Mouse (Mus musculus): ENCODE results near the gene Tbc1d1. TPM values are rescaled to one million over a fixed set of nuclear protein-coding genes. Genes with fewer than 3 reads are reported as not detected.

The Tbc1d1 gene
- total RNA-seq, 1 experiment: 31.1 TPM

DNA sequence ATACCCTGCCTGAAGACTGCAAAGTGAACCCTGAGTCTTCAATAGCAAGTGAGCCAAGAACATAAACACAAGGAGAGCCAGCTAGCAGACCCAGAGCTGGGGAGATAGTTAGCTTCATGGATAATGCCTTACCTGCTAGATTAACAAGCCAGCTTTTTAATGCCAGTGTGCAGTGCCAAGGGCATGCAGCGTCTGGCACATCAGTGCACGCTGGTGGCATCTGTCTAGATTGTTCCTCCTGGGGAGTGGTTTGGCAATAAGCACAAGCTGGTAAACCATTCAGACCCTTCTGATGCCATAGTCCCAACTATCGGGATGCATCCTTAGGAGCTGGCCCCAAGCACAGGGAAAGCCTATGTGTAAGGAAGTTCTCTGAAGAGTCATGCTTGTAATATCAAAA is 185.6 kb downstream of the Tbc1d1 start:
- Histone ChIP-seq H3K9me3 (ENCODE audit: control insufficient read depth, insufficient read depth, low read depth, low read length) (no peaks in the 10 kb centered on the region), H3K27ac (ENCODE audit: insufficient read depth, low read depth, low read length, poor library complexity, severe bottlenecking) (no peak overlapping the region), H3K9ac (ENCODE audit: insufficient read depth, low read depth, low read length, poor library complexity, severe bottlenecking) (no peak overlapping the region), H3K36me3 (ENCODE audit: control insufficient read depth, insufficient read depth, low read length, poor library complexity, severe bottlenecking) (peaks cover 6% of the 10 kb centered on the region), H3K4me1 (ENCODE audit: control insufficient read depth in 2 of 2, insufficient read depth in 2 of 2, low read length in 2 of 2, poor library complexity in 1 of 2) (peaks cover 0 to 14% of the 10 kb centered on the region in 2 experiments; a peak in 1 of 4 replicates), H3K4me3 (ENCODE audit: insufficient read depth in 1 of 2, low read depth in 1 of 2, low read length in 2 of 2, poor library complexity in 1 of 2, severe bottlenecking in 1 of 2) (no peak overlapping the region)
- no peak for TF ChIP-seq MAFK (IDR thresholded peaks at IDR 0.05; ENCODE audit: insufficient read depth, low read depth, low read length)
- no peak for TF ChIP-seq ZNF384 (IDR thresholded peaks at IDR 0.05; ENCODE audit: low read depth, low read length)
- no peak for TF ChIP-seq HCFC1 (IDR thresholded peaks at IDR 0.05; ENCODE audit: borderline replicate concordance, insufficient read depth, low read length)
- TF ChIP-seq ZC3H11A (IDR thresholded peaks at IDR 0.05; ENCODE audit: borderline replicate concordance, low read depth, low read length): no peak
- no peak for TF ChIP-seq CHD2 (IDR thresholded peaks at IDR 0.05; ENCODE audit: low read depth, low read length)
- in situ Hi-C loops (cut with MboI; ENCODE audit: low sequenced_read_pairs in 2 of 2, unreplicated experiment in 2 of 2): no loop called here
- DNase-seq (ENCODE audit: low read depth, low spot score): no peak

DNA sequence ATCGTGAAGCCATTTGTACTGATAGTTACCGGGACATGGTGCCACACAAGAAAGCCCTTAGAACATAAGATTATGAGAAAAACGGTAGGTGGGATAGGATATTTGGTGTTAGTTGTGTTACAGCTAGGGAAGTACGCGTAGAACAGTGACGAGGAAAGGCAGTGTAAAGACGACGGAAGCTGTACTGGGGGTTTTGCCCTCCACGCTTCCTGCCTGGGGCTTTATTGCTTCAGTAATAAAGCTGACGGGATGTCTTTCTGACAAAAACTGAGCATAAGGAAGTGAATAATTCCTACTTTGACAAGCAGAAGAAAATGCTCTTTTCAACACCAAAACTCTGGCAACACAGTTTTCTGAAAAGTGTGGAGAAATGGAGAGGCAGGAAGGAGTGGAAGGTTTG is 186.0 kb downstream of the Tbc1d1 start:
- H3K36me3 ChIP-seq (ENCODE audit: control insufficient read depth, insufficient read depth, low read length, poor library complexity, severe bottlenecking): peaks cover 6% of the 10 kb centered on the region
- no peak for DNase-seq (ENCODE audit: low read depth, low spot score)
- no peak overlapping the region for H3K27ac ChIP-seq (ENCODE audit: insufficient read depth, low read depth, low read length, poor library complexity, severe bottlenecking)
- H3K4me1 ChIP-seq (ENCODE audit: control insufficient read depth in 2 of 2, insufficient read depth in 2 of 2, low read length in 2 of 2, poor library complexity in 1 of 2): peaks cover 0 to 11% of the 10 kb centered on the region in 2 experiments; a peak in 1 of 4 replicates
- H3K9me3 ChIP-seq (ENCODE audit: control insufficient read depth, insufficient read depth, low read depth, low read length): no peaks in the 10 kb centered on the region
- H3K9ac ChIP-seq (ENCODE audit: insufficient read depth, low read depth, low read length, poor library complexity, severe bottlenecking): no peak overlapping the region
- in situ Hi-C loops (cut with MboI; ENCODE audit: low sequenced_read_pairs in 2 of 2, unreplicated experiment in 2 of 2): no loop called here
- no peak overlapping the region for H3K4me3 ChIP-seq (ENCODE audit: insufficient read depth in 1 of 2, low read depth in 1 of 2, low read length in 2 of 2, poor library complexity in 1 of 2, severe bottlenecking in 1 of 2)
- TF ChIP-seq MAFK (IDR thresholded peaks at IDR 0.05; ENCODE audit: insufficient read depth, low read depth, low read length) (no peak), ZC3H11A (IDR thresholded peaks at IDR 0.05; ENCODE audit: borderline replicate concordance, low read depth, low read length) (no peak), HCFC1 (IDR thresholded peaks at IDR 0.05; ENCODE audit: borderline replicate concordance, insufficient read depth, low read length) (no peak), ZNF384 (IDR thresholded peaks at IDR 0.05; ENCODE audit: low read depth, low read length) (no peak), CHD2 (IDR thresholded peaks at IDR 0.05; ENCODE audit: low read depth, low read length) (no peak)

DNA sequence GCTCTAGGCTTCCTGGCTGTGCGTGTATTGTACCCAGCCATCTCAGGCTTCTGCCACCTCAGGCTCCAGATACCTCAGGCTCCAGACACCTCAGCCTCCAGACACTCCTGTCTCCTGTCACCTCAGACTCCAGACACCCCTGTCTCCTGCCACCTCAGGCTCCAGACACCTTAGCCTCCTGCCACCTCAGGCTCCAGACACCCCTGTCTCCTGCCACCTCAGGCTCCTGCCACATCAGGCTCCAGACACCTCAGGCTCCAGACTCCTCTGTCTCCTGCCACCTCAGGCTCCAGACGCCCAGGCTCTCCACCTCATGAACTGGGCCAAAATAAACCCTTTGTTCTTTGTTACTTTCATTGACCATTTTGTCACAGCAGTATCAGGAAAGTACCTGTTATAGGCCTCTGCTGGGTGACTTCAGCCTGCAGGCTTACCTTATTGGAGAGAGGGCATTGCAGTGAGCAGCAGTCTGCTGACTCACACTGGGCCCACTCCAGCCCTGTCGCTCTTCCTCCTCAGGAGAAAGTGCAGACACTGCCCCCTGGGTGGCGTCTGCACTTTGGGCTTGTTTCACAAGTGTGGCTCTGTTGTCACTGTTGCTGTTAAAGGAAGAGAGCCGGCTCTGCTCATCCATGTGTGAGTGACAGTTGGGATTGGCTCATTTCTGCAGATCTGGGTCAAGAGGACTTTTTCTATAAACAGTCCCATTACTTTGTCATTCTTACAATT is 188.0 kb downstream of the Tbc1d1 start:
- Histone ChIP-seq H3K9ac (ENCODE audit: insufficient read depth, low read depth, low read length, poor library complexity, severe bottlenecking) (no peak overlapping the region), H3K4me3 (ENCODE audit: insufficient read depth in 1 of 2, low read depth in 1 of 2, low read length in 2 of 2, poor library complexity in 1 of 2, severe bottlenecking in 1 of 2) (no peak overlapping the region), H3K27ac (ENCODE audit: insufficient read depth, low read depth, low read length, poor library complexity, severe bottlenecking) (no peak overlapping the region), H3K9me3 (ENCODE audit: control insufficient read depth, insufficient read depth, low read depth, low read length) (no peaks in the 10 kb centered on the region), H3K4me1 (ENCODE audit: control insufficient read depth in 2 of 2, insufficient read depth in 2 of 2, low read length in 2 of 2, poor library complexity in 1 of 2) (peaks cover 0 to 11% of the 10 kb centered on the region in 2 experiments; a peak in 1 of 4 replicates), H3K36me3 (ENCODE audit: control insufficient read depth, insufficient read depth, low read length, poor library complexity, severe bottlenecking) (peaks cover 6% of the 10 kb centered on the region)
- in situ Hi-C loops (cut with MboI; ENCODE audit: low sequenced_read_pairs in 2 of 2, unreplicated experiment in 2 of 2): no loop called here
- TF ChIP-seq MAFK (IDR thresholded peaks at IDR 0.05; ENCODE audit: insufficient read depth, low read depth, low read length) (no peak), ZNF384 (IDR thresholded peaks at IDR 0.05; ENCODE audit: low read depth, low read length) (no peak), CHD2 (IDR thresholded peaks at IDR 0.05; ENCODE audit: low read depth, low read length) (no peak), ZC3H11A (IDR thresholded peaks at IDR 0.05; ENCODE audit: borderline replicate concordance, low read depth, low read length) (no peak), HCFC1 (IDR thresholded peaks at IDR 0.05; ENCODE audit: borderline replicate concordance, insufficient read depth, low read length) (no peak)
- no peak for DNase-seq (ENCODE audit: low read depth, low spot score)

DNA sequence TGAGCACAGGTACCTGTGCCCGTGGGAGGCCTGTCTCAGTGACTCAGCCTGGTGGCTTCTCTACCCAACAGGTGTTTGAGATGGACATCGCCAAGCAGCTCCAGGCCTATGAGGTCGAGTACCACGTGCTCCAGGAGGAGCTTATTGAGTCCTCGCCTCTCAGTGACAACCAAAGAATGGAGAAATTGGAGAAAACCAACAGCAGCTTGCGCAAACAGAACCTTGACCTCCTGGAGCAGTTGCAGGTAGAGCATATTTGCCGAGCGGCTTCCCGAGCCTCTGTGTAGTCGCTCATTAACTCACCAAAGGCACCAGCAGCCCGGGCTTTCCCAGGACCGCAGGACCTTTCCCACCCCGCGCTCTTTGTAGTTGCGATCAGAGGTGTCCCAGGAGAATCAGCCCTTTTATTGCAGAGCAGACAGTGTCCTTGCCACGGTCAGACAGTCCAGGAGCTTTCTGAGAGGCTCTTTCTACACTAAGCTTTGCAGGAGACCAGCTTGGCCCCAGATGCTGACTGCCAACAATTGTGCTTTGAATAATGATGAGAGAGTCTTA is 189.2 kb downstream of the Tbc1d1 start:
- no peaks in the 10 kb centered on the region for H3K9me3 ChIP-seq (ENCODE audit: control insufficient read depth, insufficient read depth, low read depth, low read length)
- no peak overlapping the region for H3K9ac ChIP-seq (ENCODE audit: insufficient read depth, low read depth, low read length, poor library complexity, severe bottlenecking)
- H3K4me3 ChIP-seq (ENCODE audit: insufficient read depth in 1 of 2, low read depth in 1 of 2, low read length in 2 of 2, poor library complexity in 1 of 2, severe bottlenecking in 1 of 2): no peak overlapping the region
- peaks cover 6% of the 10 kb centered on the region for H3K36me3 ChIP-seq (ENCODE audit: control insufficient read depth, insufficient read depth, low read length, poor library complexity, severe bottlenecking)
- H3K27ac ChIP-seq (ENCODE audit: insufficient read depth, low read depth, low read length, poor library complexity, severe bottlenecking): no peak overlapping the region
- TF ChIP-seq MAFK (IDR thresholded peaks at IDR 0.05; ENCODE audit: insufficient read depth, low read depth, low read length): no peak
- TF ChIP-seq ZNF384 (IDR thresholded peaks at IDR 0.05; ENCODE audit: low read depth, low read length): no peak
- TF ChIP-seq HCFC1 (IDR thresholded peaks at IDR 0.05; ENCODE audit: borderline replicate concordance, insufficient read depth, low read length): no peak
- no peak for TF ChIP-seq CHD2 (IDR thresholded peaks at IDR 0.05; ENCODE audit: low read depth, low read length)
- TF ChIP-seq ZC3H11A (IDR thresholded peaks at IDR 0.05; ENCODE audit: borderline replicate concordance, low read depth, low read length): no peak
- in situ Hi-C loops (cut with MboI; ENCODE audit: low sequenced_read_pairs in 2 of 2, unreplicated experiment in 2 of 2): no loop called here
- H3K4me1 ChIP-seq (ENCODE audit: control insufficient read depth in 2 of 2, insufficient read depth in 2 of 2, low read length in 2 of 2, poor library complexity in 1 of 2): peaks cover 0 to 11% of the 10 kb centered on the region in 2 experiments; a peak in 1 of 4 replicates
- DNase-seq (ENCODE audit: low read depth, low spot score): no peak

Data from ES-E14 (cell line).